Mouse (Mus musculus) stomach, embryonic 15.5 days (tissue): ENCODE results near the gene Mab21l3. TPM values are rescaled to one million over a fixed set of nuclear protein-coding genes. Genes with fewer than 3 reads are reported as not detected.

Experiments
- ATAC-seq: fragments of 200-750 bp; cut with Nextera tagmentation; 2 replicates; pipeline ENCODE4 v1.8.0; 2017; ENCODE audit warnings: low read depth, moderate number of reproducible peaks, moderate TSS enrichment; ENCODE audit not compliant: insufficient read depth, low FRiP score
- H3K27ac ChIP-seq: fragments of 300-500 bp; sonication (generic); 2 replicates; pipeline ENCODE4 v1.5.1; 2015; ENCODE audit warnings: mild to moderate bottlenecking, inconsistent platforms
- H3K27me3 ChIP-seq: fragments of 300-500 bp; sonication (generic); replicated peaks from 2 replicates; pipeline ENCODE4 v1.6.1; 2015; ENCODE audit warnings: inconsistent platforms
- H3K36me3 ChIP-seq: fragments of 300-500 bp; sonication (generic); 2 replicates; pipeline ENCODE4 v1.6.1; 2015; ENCODE audit warnings: inconsistent platforms
- H3K4me1 ChIP-seq: fragments of 300-500 bp; sonication (generic); 2 replicates; pipeline ENCODE4 v1.6.1; 2015; ENCODE audit warnings: inconsistent platforms
- H3K4me2 ChIP-seq: fragments of 300-500 bp; sonication (generic); 2 replicates; pipeline ENCODE4 v1.6.1; 2015; ENCODE audit warnings: mild to moderate bottlenecking, inconsistent platforms
- H3K4me3 ChIP-seq: fragments of 300-500 bp; sonication (generic); replicated peaks from 2 replicates; pipeline ENCODE4 v1.5.1; 2015; ENCODE audit warnings: inconsistent platforms
- H3K9ac ChIP-seq: fragments of 300-500 bp; sonication (generic); 2 replicates; pipeline ENCODE4 v1.6.1; 2015; ENCODE audit warnings: inconsistent platforms
- H3K9me3 ChIP-seq: fragments of 300-500 bp; sonication (generic); 2 replicates; pipeline ENCODE4 v1.6.1; 2016; ENCODE audit warnings: inconsistent platforms
- WGBS: fragments of 180-500 bp; shearing (Covaris S2); methylation state at CpG from one replicate; pipeline ENCODE4 v1.1.7; 2015; 5-methylcytosine and 5-hydroxymethylcytosine counted together
- polyA plus RNA-seq: library from polyadenylated mRNA; unstranded; fragments of >200 nt; fragmentation: Nextera tagmentation; extraction: Ambion mirVana; gene quantifications from 2 replicates; pipeline ENCODE4 v1.2.1, GENCODE M21; 2015

Gene Mab21l3
- polyA plus RNA-seq, 1 experiment from 2014 or later: 4.1 TPM

GRCm38 (mm10) chr3:101797830-101798709 is 50.7 kb downstream of the Mab21l3 start:
- Histone ChIP-seq H3K9ac (no peak overlapping the region), H3K27ac (0 out of 2 replicates have a peak overlapping the region, but pooled peaks have one; percentile 9), H3K4me2 (no peak overlapping the region), H3K36me3 (no peaks in the 10 kb centered on the region), H3K27me3 (no peaks in the 10 kb centered on the region), H3K4me3 (no peak overlapping the region), H3K9me3 (no peaks in the 10 kb centered on the region), H3K4me1 (peaks cover 27% of the 10 kb centered on the region; the same call in 1 of the 2 replicates)
- 71% methylated on average over 15 of the region's 15 CpGs for WGBS
- no peak for ATAC-seq

- H3K4me2 ChIP-seq: no peak overlapping the region
- no peaks in the 10 kb centered on the region for H3K9me3 ChIP-seq
- 31% methylated on average over 7 of the region's 7 CpGs for WGBS
- no peak overlapping the region for H3K4me3 ChIP-seq
- no peak overlapping the region for H3K27ac ChIP-seq
- H3K9ac ChIP-seq: no peak overlapping the region
- no peaks in the 10 kb centered on the region for H3K36me3 ChIP-seq
- no peaks in the 10 kb centered on the region for H3K27me3 ChIP-seq
- ATAC-seq: no peak
- peaks cover 22% of the 10 kb centered on the region; the same call in 1 of the 2 replicates for H3K4me1 ChIP-seq
These were observed 52.5 kb downstream of the Mab21l3 start for GRCm38 (mm10) chr3:101796212-101796611.

GRCm38 (mm10) chr3:101795387-101796039 is 53.2 kb downstream of the Mab21l3 start:
- no peaks in the 10 kb centered on the region for H3K36me3 ChIP-seq
- no peak for ATAC-seq
- 80% methylated on average over 15 of the region's 15 CpGs for WGBS

GRCm38 (mm10) chr3:101794666-101795065 is 54.1 kb downstream of the Mab21l3 start:
- Histone ChIP-seq H3K9me3 (no peaks in the 10 kb centered on the region), H3K27me3 (no peaks in the 10 kb centered on the region), H3K9ac (no peak overlapping the region), H3K4me2 (no peak overlapping the region), H3K27ac (no peak overlapping the region), H3K36me3 (no peaks in the 10 kb centered on the region), H3K4me1 (peaks cover 19% of the 10 kb centered on the region; the same call in 1 of the 2 replicates), H3K4me3 (no peak overlapping the region)
- ATAC-seq: no peak
- 68% methylated on average over 9 of the region's 9 CpGs for WGBS

More at GRCm38 (mm10) chr3:101795387-101796039, 53.2 kb downstream of the Mab21l3 start:
- H3K9ac ChIP-seq: no peak overlapping the region
- no peak overlapping the region for H3K4me2 ChIP-seq
- no peak overlapping the region for H3K4me3 ChIP-seq
- peaks cover 22% of the 10 kb centered on the region; the same call in 1 of the 2 replicates for H3K4me1 ChIP-seq
- H3K9me3 ChIP-seq: no peaks in the 10 kb centered on the region
- H3K27ac ChIP-seq: no peak overlapping the region
- H3K27me3 ChIP-seq: no peaks in the 10 kb centered on the region

- peaks cover 17% of the 10 kb centered on the region; the same call in 1 of the 2 replicates for H3K4me1 ChIP-seq
- H3K27me3 ChIP-seq: no peaks in the 10 kb centered on the region
- H3K27ac ChIP-seq: no peak overlapping the region
- no peak overlapping the region for H3K4me3 ChIP-seq
- H3K4me2 ChIP-seq: no peak overlapping the region
- no peak overlapping the region for H3K9ac ChIP-seq
- 76% methylated on average over 5 of the region's 5 CpGs for WGBS
- H3K9me3 ChIP-seq: no peaks in the 10 kb centered on the region
- H3K36me3 ChIP-seq: no peaks in the 10 kb centered on the region
- no peak for ATAC-seq
These were observed 54.7 kb downstream of the Mab21l3 start for GRCm38 (mm10) chr3:101794026-101794425.

GRCm38 (mm10) chr3:101792191-101792590 is 56.6 kb downstream of the Mab21l3 start:
- 68% methylated on average over 4 of the region's 4 CpGs for WGBS
- no peaks in the 10 kb centered on the region for H3K9me3 ChIP-seq
- no peak overlapping the region for H3K9ac ChIP-seq
- H3K27me3 ChIP-seq: no peaks in the 10 kb centered on the region
- no peak overlapping the region for H3K4me2 ChIP-seq
- no peak overlapping the region for H3K27ac ChIP-seq
- no peak for ATAC-seq
- H3K4me3 ChIP-seq: no peak overlapping the region
- 0 out of 2 replicates have a peak, but pooled peaks cover 5% of the 10 kb centered on the region for H3K4me1 ChIP-seq
- H3K36me3 ChIP-seq: no peaks in the 10 kb centered on the region

GRCm38 (mm10) chr3:101784768-101785424 is 63.9 kb downstream of the Mab21l3 start:
- H3K27ac ChIP-seq: no peak overlapping the region
- no peak overlapping the region for H3K9ac ChIP-seq
- H3K27me3 ChIP-seq: no peaks in the 10 kb centered on the region
- H3K4me3 ChIP-seq: no peak overlapping the region
- H3K9me3 ChIP-seq: no peaks in the 10 kb centered on the region
- 72% methylated on average over 10 of the region's 10 CpGs for WGBS
- no peaks in the 10 kb centered on the region for H3K4me1 ChIP-seq
- no peaks in the 10 kb centered on the region for H3K36me3 ChIP-seq
- ATAC-seq: no peak
- no peak overlapping the region for H3K4me2 ChIP-seq

- Histone ChIP-seq H3K9ac (no peak overlapping the region), H3K36me3 (no peaks in the 10 kb centered on the region), H3K27me3 (no peaks in the 10 kb centered on the region), H3K4me2 (no peak overlapping the region), H3K9me3 (no peaks in the 10 kb centered on the region), H3K27ac (no peak overlapping the region), H3K4me3 (no peak overlapping the region), H3K4me1 (no peaks in the 10 kb centered on the region)
- ATAC-seq: no peak
- 65% methylated on average over 2 of the region's 2 CpGs for WGBS
These were observed 65.0 kb downstream of the Mab21l3 start for GRCm38 (mm10) chr3:101783793-101784192.

- H3K9me3 ChIP-seq: no peaks in the 10 kb centered on the region
- H3K27me3 ChIP-seq: no peaks in the 10 kb centered on the region
- 34% methylated on average over 6 of the region's 6 CpGs for WGBS
- no peak for ATAC-seq
- no peak overlapping the region for H3K9ac ChIP-seq
- no peaks in the 10 kb centered on the region for H3K36me3 ChIP-seq
- H3K4me2 ChIP-seq: no peak overlapping the region
- no peaks in the 10 kb centered on the region for H3K4me1 ChIP-seq
- no peak overlapping the region for H3K4me3 ChIP-seq
- no peak overlapping the region for H3K27ac ChIP-seq
These were observed 67.8 kb downstream of the Mab21l3 start for GRCm38 (mm10) chr3:101780874-101781483.

GRCm38 (mm10) chr3:101778896-101779665 is 69.7 kb downstream of the Mab21l3 start:
- Histone ChIP-seq H3K9ac (no peak overlapping the region), H3K4me1 (no peaks in the 10 kb centered on the region), H3K4me3 (no peak overlapping the region), H3K27me3 (no peaks in the 10 kb centered on the region), H3K9me3 (no peaks in the 10 kb centered on the region), H3K27ac (no peak overlapping the region), H3K36me3 (no peaks in the 10 kb centered on the region), H3K4me2 (no peak overlapping the region)
- ATAC-seq: no peak; the same call in 1 of the 2 replicates
- WGBS: 62% methylated on average over 16 of the region's 16 CpGs

GRCm38 (mm10) chr3:101775732-101776131 is 73.0 kb downstream of the Mab21l3 start:
- Histone ChIP-seq H3K27me3 (no peaks in the 10 kb centered on the region), H3K36me3 (no peaks in the 10 kb centered on the region), H3K9me3 (no peaks in the 10 kb centered on the region), H3K27ac (no peak overlapping the region), H3K9ac (no peak overlapping the region), H3K4me1 (no peaks in the 10 kb centered on the region), H3K4me2 (no peak overlapping the region), H3K4me3 (no peak overlapping the region)
- no peak for ATAC-seq
- 83% methylated on average over 8 of the region's 8 CpGs for WGBS
